Mouse (Mus musculus) layer of hippocampus, adult 2 months (tissue): ENCODE measurements at regions not wholly inside any gene's neighbourhood (a gene's known extent, or its start where the extent isn't known, plus 50 kb on each side); places are given as distances from the start of the nearest gene placed in this dataset.

Source experiments
- DNase-seq, 2 experiments: peaks; one replicate each; pipeline ENCODE4 v3.0.0; 2022; ENCODE audit warnings: low spot score in 2 of 2
- H3K27ac ChIP-seq: fragments of 200-600 bp; 2 replicates; pipeline ENCODE4 v1.8.1; 2022
- H3K4me3 ChIP-seq: fragments of 200-600 bp; 2 replicates; pipeline ENCODE4 v1.8.1; 2022; ENCODE audit warnings: mild to moderate bottlenecking
- CTCF ChIP-seq: fragments of 200-600 bp; conservative IDR thresholded peaks from 2 replicates; pipeline ENCODE4 v1.8.1; 2022; ENCODE audit warnings: antibody characterized with exemption, mild to moderate bottlenecking, moderate library complexity

- no peak overlapping the region for H3K4me3 ChIP-seq
- no peak for TF ChIP-seq CTCF
- no peak for DNase-seq
- H3K27ac ChIP-seq = no peak overlapping the region
Measured at GRCm38 (mm10) chr15:102776218-102776850, 54.4 kb upstream of the Calcoco1 start.

- DNase-seq = no peak
- Histone ChIP-seq H3K27ac (no peak overlapping the region), H3K4me3 (no peak overlapping the region)
- TF ChIP-seq CTCF = no peak
Measured at GRCm38 (mm10) chr15:102780626-102781025, 58.6 kb upstream of the Calcoco1 start.

- TF ChIP-seq CTCF = no peak
Measured at GRCm38 (mm10) chr15:102782988-102783799, 61.2 kb upstream of the Calcoco1 start.

GRCm38 (mm10) chr15:102785055-102785820 is 63.3 kb upstream of the Calcoco1 start:
- H3K27ac ChIP-seq = no peak overlapping the region
- no peak overlapping the region for H3K4me3 ChIP-seq
- peak; percentile 86 for TF ChIP-seq CTCF
- peak in 1 of 2 experiments; percentile 57 for DNase-seq

More at GRCm38 (mm10) chr15:102782988-102783799, 61.2 kb upstream of the Calcoco1 start:
- Histone ChIP-seq H3K4me3 (no peak overlapping the region), H3K27ac (no peak overlapping the region)
- no peak for DNase-seq

GRCm38 (mm10) chr15:102788846-102789518 is 67.0 kb upstream of the Calcoco1 start:
- Histone ChIP-seq H3K27ac (peak overlapping the region; percentile 86), H3K4me3 (peak overlapping the region; percentile 27)
- peak; percentile 49 to 89 for DNase-seq
- no peak for TF ChIP-seq CTCF

GRCm38 (mm10) chr15:102797020-102797618 is 75.1 kb upstream of the Calcoco1 start:
- H3K27ac ChIP-seq = peak overlapping the region; percentile 94
- peak; percentile 62 to 70 for DNase-seq
- TF ChIP-seq CTCF = no peak
- peak overlapping the region; percentile 51 for H3K4me3 ChIP-seq

- no peak for DNase-seq
Measured at GRCm38 (mm10) chr15:102800049-102800448, 78.1 kb upstream of the Calcoco1 start.

GRCm38 (mm10) chr15:102802265-102802813 is 80.4 kb upstream of the Calcoco1 start:
- no peak overlapping the region for H3K4me3 ChIP-seq
- no peak for TF ChIP-seq CTCF
- peak; percentile 48 to 76 for DNase-seq
- peak overlapping the region; percentile 56 for H3K27ac ChIP-seq

More at GRCm38 (mm10) chr15:102800049-102800448, 78.1 kb upstream of the Calcoco1 start:
- Histone ChIP-seq H3K4me3 (no peak overlapping the region), H3K27ac (0 out of 2 replicates have a peak overlapping the region, but pooled peaks have one; percentile 43)
- TF ChIP-seq CTCF = no peak

- Histone ChIP-seq H3K4me3 (no peak overlapping the region), H3K27ac (no peak overlapping the region)
- peak; percentile 52 to 61 for DNase-seq
- peak; percentile 86 for TF ChIP-seq CTCF
Measured at GRCm38 (mm10) chr15:102807353-102807752, 85.4 kb upstream of the Calcoco1 start.

GRCm38 (mm10) chr15:102819181-102819580 is 97.2 kb upstream of the Calcoco1 start:
- no peak for DNase-seq

GRCm38 (mm10) chr15:102839688-102840087 is 81.2 kb upstream of the Hoxc13 start:
- no peak for TF ChIP-seq CTCF
- no peak for DNase-seq

More at GRCm38 (mm10) chr15:102819181-102819580, 97.2 kb upstream of the Calcoco1 start:
- H3K4me3 ChIP-seq = no peak overlapping the region
- TF ChIP-seq CTCF = no peak
- H3K27ac ChIP-seq = no peak overlapping the region

GRCm38 (mm10) chr15:102862374-102862773 is 58.5 kb upstream of the Hoxc13 start:
- no peak for TF ChIP-seq CTCF
- Histone ChIP-seq H3K4me3 (no peak overlapping the region), H3K27ac (no peak overlapping the region)
- DNase-seq = no peak

More at GRCm38 (mm10) chr15:102839688-102840087, 81.2 kb upstream of the Hoxc13 start:
- H3K27ac ChIP-seq = no peak overlapping the region
- no peak overlapping the region for H3K4me3 ChIP-seq
